Mouse (Mus musculus) thymus, postnatal 14 days (tissue): ENCODE measurements around the gene Aldh1a2.

Experiments
- DNase-seq: peaks from one replicate; pipeline ENCODE4 v3.0.0; 2021

Gene Aldh1a2

GRCm38 (mm10) chr9:71215248-71216035 is at the start of gene Aldh1a2:
Gene Aldh1a2, plus strand, starts transcription at chr9:71215789.
- peak; percentile 56 for DNase-seq

GRCm38 (mm10) chr9:71166019-71166705 is 49.4 kb upstream of the Aldh1a2 start:
- no peak for DNase-seq

- no peak for DNase-seq
Observed at GRCm38 (mm10) chr9:71166871-71167465, 48.6 kb upstream of the Aldh1a2 start.

- DNase-seq, result no peak
Observed at GRCm38 (mm10) chr9:71167473-71168215, 47.9 kb upstream of the Aldh1a2 start.

- no peak for DNase-seq
Observed at GRCm38 (mm10) chr9:71168511-71168910, 47.1 kb upstream of the Aldh1a2 start, which contains the start of gene Aqp9. Gene Aqp9, minus strand, starts transcription at chr9:71168682.

- DNase-seq, result no peak
Observed at GRCm38 (mm10) chr9:71173533-71173932, 42.1 kb upstream of the Aldh1a2 start.

- no peak for DNase-seq
Observed at GRCm38 (mm10) chr9:71174316-71174975, 41.1 kb upstream of the Aldh1a2 start.

GRCm38 (mm10) chr9:71175686-71176085 is 39.9 kb upstream of the Aldh1a2 start:
- DNase-seq, result no peak

- no peak for DNase-seq
Observed at GRCm38 (mm10) chr9:71179276-71179896, 36.2 kb upstream of the Aldh1a2 start.

- DNase-seq, result no peak
Observed at GRCm38 (mm10) chr9:71179964-71180700, 35.5 kb upstream of the Aldh1a2 start.

GRCm38 (mm10) chr9:71185285-71185684 is 30.3 kb upstream of the Aldh1a2 start:
- no peak for DNase-seq

- no peak for DNase-seq
Observed at GRCm38 (mm10) chr9:71185823-71186222, 29.8 kb upstream of the Aldh1a2 start.

- no peak for DNase-seq
Observed at GRCm38 (mm10) chr9:71187396-71187795, 28.2 kb upstream of the Aldh1a2 start.

GRCm38 (mm10) chr9:71188647-71189415 is 26.8 kb upstream of the Aldh1a2 start:
- DNase-seq, result peak; percentile 65

GRCm38 (mm10) chr9:71198826-71199225 is 16.8 kb upstream of the Aldh1a2 start:
- no peak for DNase-seq

GRCm38 (mm10) chr9:71202265-71202664 is 13.3 kb upstream of the Aldh1a2 start:
- no peak for DNase-seq

- DNase-seq, result no peak
Observed at GRCm38 (mm10) chr9:71209299-71209698, 6.3 kb upstream of the Aldh1a2 start.

- no peak for DNase-seq
Observed at GRCm38 (mm10) chr9:71210870-71211269, 4.7 kb upstream of the Aldh1a2 start.

- DNase-seq, result no peak
Observed at GRCm38 (mm10) chr9:71213636-71214035, 2.0 kb upstream of the Aldh1a2 start.
